Mouse (Mus musculus) retina, embryonic 14.5 days (tissue): Measurements from ENCODE around the gene Prl3a1.

Experiments
- DNase-seq: peaks from one replicate; pipeline ENCODE4 v3.0.0-alpha.2; 2015; ENCODE audit warnings: low spot score

The Prl3a1 gene

GRCm38 (mm10) chr13:27259136-27259535, at the start of gene Prl3a1:
Gene Prl3a1 (plus strand): TSS chr13:27259436.
- DNase-seq: no peak

- no peak for DNase-seq
Measured at GRCm38 (mm10) chr13:27241547-27241946, 17.7 kb upstream of the Prl3a1 start, which contains the start of gene Prl3b1. Gene Prl3b1 (plus strand): TSS chr13:27241847.

GRCm38 (mm10) chr13:27312334-27313225, 53.3 kb downstream of the Prl3a1 start, which contains the start of gene Prl6a1:
Gene Prl6a1 (plus strand): TSS chr13:27312627.
- DNase-seq: no peak
